Mouse (Mus musculus) frontal cortex, postnatal 10 days (tissue): ENCODE measurements at regions not wholly inside any gene's neighbourhood (a gene's known extent, or its start where the extent isn't known, plus 50 kb on each side); places are given as distances from the start of the nearest gene placed in this dataset.
A peak's percentile ranks its signal among the peaks of the same experiment; 100 is the strongest.

ENCODE experiments used
- DNase-seq, 2 experiments: peaks; one replicate each; pipeline ENCODE4 v3.0.0; 2022; ENCODE audit warnings: low spot score in 2 of 2, mixed read lengths in 1 of 2

DNA sequence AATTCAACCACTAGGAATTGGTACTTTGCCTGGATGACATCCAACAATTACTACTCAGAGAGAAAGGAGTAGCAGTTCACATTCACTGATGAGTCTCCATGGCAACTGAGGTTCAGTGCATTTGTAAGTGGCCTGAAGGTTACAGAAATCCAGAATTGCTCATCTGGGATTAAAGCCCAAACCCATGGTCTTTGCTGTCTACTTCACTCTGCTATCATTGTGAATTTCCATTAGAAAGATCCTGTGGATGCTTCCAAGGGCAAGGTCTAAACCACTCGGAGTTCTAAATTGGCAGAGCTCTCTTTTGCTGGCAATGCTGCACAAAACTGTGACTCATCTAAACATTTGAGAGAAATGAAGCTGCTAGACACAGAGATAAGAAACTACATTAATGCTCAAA, 319.9 kb upstream of the Tbl1x start:
- DNase-seq = no peak

DNA sequence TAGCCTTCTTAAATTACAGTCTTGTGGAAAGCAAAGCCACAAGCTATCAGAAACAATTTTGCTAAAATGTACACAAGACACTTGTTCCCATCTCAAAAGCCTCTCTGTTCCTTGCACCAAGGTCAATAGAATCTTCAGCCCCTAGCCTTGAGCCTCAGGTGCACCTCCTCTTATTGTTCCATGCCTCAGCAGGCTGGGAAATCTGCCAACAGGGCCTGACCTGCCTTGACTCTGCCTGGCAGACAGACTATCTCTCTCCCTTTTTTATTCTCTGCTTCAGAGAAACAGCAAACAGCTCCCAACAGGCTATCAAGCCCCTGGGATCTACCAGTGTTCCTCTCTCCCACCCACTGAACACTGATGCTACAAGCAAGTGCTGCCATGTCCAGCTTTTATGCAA, 302.1 kb upstream of the Tbl1x start:
- DNase-seq = no peak

DNA sequence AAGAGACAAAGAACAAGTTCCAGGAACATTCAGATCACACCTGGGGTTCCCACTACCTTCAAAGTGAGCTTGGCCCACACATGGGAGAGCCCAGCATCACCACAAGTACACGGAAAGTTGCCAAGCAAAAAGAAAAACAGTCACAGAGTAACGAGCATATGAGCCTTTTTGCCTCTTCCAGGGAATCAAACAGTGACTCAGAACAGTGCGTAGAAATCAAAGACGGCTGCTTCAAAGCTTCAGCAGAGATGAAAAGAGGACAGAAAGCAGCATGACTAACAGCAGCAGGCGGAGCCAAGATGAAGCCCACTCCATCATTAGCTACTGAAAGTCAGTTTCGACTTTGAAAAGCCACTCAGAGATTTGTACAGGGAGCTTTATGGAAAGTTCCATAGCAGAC, 291.5 kb upstream of the Tbl1x start:
- peak in 1 of 2 experiments; percentile 5 for DNase-seq
